Mouse (Mus musculus) heart, embryonic 14.5 days (tissue): ENCODE results near the gene Rnf2. TPM values are rescaled to one million over a fixed set of nuclear protein-coding genes. Genes with fewer than 3 reads are reported as not detected.

ENCODE experiments used
- ATAC-seq: fragments of 200-750 bp; cut with Nextera tagmentation; 2 replicates; pipeline ENCODE4 v1.8.0; 2017; ENCODE audit warnings: low read depth, moderate TSS enrichment; ENCODE audit not compliant: insufficient number of reproducible peaks, insufficient read depth, low FRiP score
- H3K27ac ChIP-seq, 2 experiments: fragments of 200-500 bp in 1 of 2; fragments of 300-500 bp in 1 of 2; sonication (generic) in 1 of 2; replicated peaks in 1 of 2; 2 replicates each; pipeline ENCODE4 v1.5.1; 2012 to 2014; ENCODE audit warnings: low read depth in 2 of 2, low read length in 2 of 2, control low read depth in 1 of 2, mild to moderate bottlenecking in 1 of 2, mixed read lengths in 1 of 2; ENCODE audit not compliant: control insufficient read depth in 1 of 2, insufficient read depth in 1 of 2
- H3K27me3 ChIP-seq: fragments of 300-500 bp; sonication (generic); 2 replicates; pipeline ENCODE4 v1.6.1; 2014; ENCODE audit warnings: mild to moderate bottlenecking, low read length, control low read depth; ENCODE audit not compliant: control insufficient read depth, insufficient read depth
- H3K36me3 ChIP-seq: fragments of 300-500 bp; sonication (generic); 2 replicates; pipeline ENCODE4 v1.6.1; 2014; ENCODE audit warnings: mild to moderate bottlenecking, control low read depth, low read length, mixed read lengths; ENCODE audit not compliant: control insufficient read depth, insufficient read depth
- H3K4me1 ChIP-seq, 2 experiments: fragments of 200-500 bp in 1 of 2; fragments of 300-500 bp in 1 of 2; sonication (generic) in 1 of 2; 2 replicates each; pipeline ENCODE4 v1.6.1; 2012 to 2014; ENCODE audit warnings: low read length in 2 of 2, control low read depth in 1 of 2, mixed read lengths in 1 of 2; ENCODE audit not compliant: control insufficient read depth in 2 of 2, insufficient read depth in 2 of 2
- H3K4me2 ChIP-seq: fragments of 300-500 bp; sonication (generic); 2 replicates; pipeline ENCODE4 v1.6.1; 2014; ENCODE audit warnings: mild to moderate bottlenecking, low read length
- H3K4me3 ChIP-seq, 2 experiments: fragments of 200-500 bp in 1 of 2; fragments of 300-500 bp in 1 of 2; sonication (generic) in 1 of 2; 2 replicates each; pipeline ENCODE4 v1.5.1; 2012 to 2014; ENCODE audit warnings: low read length in 2 of 2, mild to moderate bottlenecking in 2 of 2, control low read depth in 1 of 2, low read depth in 1 of 2, moderate library complexity in 1 of 2; ENCODE audit not compliant: control insufficient read depth in 1 of 2, insufficient read depth in 1 of 2
- H3K9ac ChIP-seq: fragments of 300-500 bp; sonication (generic); 2 replicates; pipeline ENCODE4 v1.6.1; 2014; ENCODE audit warnings: mild to moderate bottlenecking, low read length
- H3K9me3 ChIP-seq: fragments of 300-500 bp; sonication (generic); 2 replicates; pipeline ENCODE4 v1.6.1; 2016; ENCODE audit warnings: low read length, control low read depth; ENCODE audit not compliant: control insufficient read depth
- WGBS: fragments of 180-500 bp; shearing (Covaris S2); extraction: QIAGEN DNeasy Blood & Tissue Kit; methylation state at CpG from one replicate; pipeline ENCODE4 v1.1.7; 2014; 5-methylcytosine and 5-hydroxymethylcytosine counted together
- polyA plus RNA-seq: library from polyadenylated mRNA; unstranded; fragments of >200 nt; fragmentation: Nextera tagmentation; extraction: Ambion mirVana; gene quantifications from 2 replicates; pipeline ENCODE4 v1.2.1, GENCODE M21; 2014

The Rnf2 gene
- polyA plus RNA-seq, 1 experiment from 2014 or later, result 73.7 TPM

DNA sequence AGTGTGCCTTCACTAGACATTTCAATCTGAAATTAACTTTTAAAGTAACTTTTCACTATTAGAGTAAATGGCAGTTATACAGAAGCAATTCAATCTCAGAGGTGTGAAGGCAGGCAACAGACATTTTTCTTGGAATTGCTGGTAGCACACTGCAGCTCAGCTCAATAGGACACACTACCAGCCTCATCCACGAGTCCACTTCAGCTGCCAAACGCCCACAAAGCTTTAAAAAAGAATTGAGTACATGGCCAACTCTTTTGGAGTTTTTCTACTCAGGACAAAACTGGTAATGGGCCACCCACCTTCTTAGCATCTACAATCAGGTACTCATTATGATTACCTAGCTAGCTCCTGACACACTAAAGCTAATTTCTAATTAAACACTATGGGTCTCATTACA, 2.8 kb downstream of the Rnf2 start:
- H3K9ac ChIP-seq, result no peak overlapping the region
- no peak overlapping the region for H3K27ac ChIP-seq
- H3K4me2 ChIP-seq, result peak overlapping the region; percentile 11; the same call in 1 of the 2 replicates
- WGBS, result 58% methylated on average over 2 of the region's 2 CpGs
- no peak overlapping the region for H3K4me3 ChIP-seq
- H3K9me3 ChIP-seq, result no peaks in the 10 kb centered on the region
- H3K4me1 ChIP-seq, result peaks cover 10 to 40% of the 10 kb centered on the region in 2 experiments
- no peak for ATAC-seq
- H3K27me3 ChIP-seq, result no peaks in the 10 kb centered on the region
- H3K36me3 ChIP-seq, result no peaks in the 10 kb centered on the region

DNA sequence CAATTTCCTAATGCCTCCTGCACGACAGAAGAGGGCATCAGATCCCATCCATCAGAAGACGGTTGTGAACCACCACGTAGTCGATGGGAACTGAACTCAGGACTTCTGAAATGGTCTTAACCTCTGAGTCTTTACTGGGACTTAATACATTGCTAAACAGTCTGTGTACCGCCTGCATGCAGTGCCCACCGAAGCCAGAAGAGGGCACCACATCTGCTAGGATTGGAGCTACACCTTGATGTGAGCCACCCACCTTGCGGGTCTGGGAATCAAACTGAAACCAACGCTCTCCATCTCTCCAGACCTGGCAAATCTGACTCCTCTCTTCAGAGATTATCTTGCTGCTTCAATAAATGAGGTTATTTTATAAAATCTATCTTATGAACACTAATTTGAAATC, 3.7 kb downstream of the Rnf2 start:
- Histone ChIP-seq H3K9me3 (no peaks in the 10 kb centered on the region), H3K9ac (no peak overlapping the region), H3K4me2 (no peak overlapping the region), H3K4me1 (peaks cover 10 to 46% of the 10 kb centered on the region in 2 experiments), H3K27me3 (no peaks in the 10 kb centered on the region), H3K36me3 (no peaks in the 10 kb centered on the region), H3K4me3 (no peak overlapping the region), H3K27ac (0 out of 4 replicates have a peak overlapping the region, but pooled peaks have one; percentile 1 to 19)
- no peak for ATAC-seq
- 80% methylated on average over 8 of the region's 8 CpGs for whole genome bisulfite sequencing

DNA sequence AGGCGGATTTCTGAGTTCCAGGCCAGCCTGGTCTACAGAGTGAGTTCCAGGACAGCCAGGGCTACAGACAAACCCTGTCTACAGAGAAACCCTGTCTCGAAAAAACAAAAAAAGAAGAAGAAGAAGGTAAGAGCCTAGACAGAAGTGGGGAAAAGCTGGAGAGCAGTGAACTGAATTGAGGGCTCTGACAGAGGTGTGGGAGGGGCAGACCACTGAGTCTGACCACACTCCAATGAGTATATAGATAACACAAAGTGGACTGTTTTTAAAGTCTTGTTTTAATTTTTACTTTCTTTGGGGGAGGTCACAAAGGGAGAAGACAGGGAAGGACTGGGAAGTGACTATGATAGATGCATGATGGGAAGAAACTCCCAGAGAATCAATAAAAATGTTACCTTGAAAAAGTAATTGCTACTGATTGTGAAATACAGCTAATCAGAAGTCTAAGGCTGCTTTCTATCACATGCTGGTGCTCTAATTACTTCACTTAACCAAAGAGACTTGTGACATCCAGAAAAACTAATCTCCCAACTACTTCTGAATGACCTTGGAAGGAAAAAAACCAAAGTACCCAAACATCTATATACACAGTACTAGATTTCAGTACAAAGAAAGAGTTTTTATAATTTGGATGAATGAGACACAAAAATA, 5.0 kb downstream of the Rnf2 start:
- no peaks in the 10 kb centered on the region for H3K36me3 ChIP-seq
- WGBS, result 70% methylated on average over 2 of the region's 2 CpGs
- H3K4me3 ChIP-seq, result no peak overlapping the region
- H3K27ac ChIP-seq, result no peak overlapping the region; a peak in 1 of 4 replicates
- no peak overlapping the region for H3K4me2 ChIP-seq
- no peaks in the 10 kb centered on the region for H3K9me3 ChIP-seq
- H3K27me3 ChIP-seq, result no peaks in the 10 kb centered on the region
- no peak overlapping the region for H3K9ac ChIP-seq
- ATAC-seq, result no peak
- H3K4me1 ChIP-seq, result peaks cover 12 to 48% of the 10 kb centered on the region in 2 experiments

DNA sequence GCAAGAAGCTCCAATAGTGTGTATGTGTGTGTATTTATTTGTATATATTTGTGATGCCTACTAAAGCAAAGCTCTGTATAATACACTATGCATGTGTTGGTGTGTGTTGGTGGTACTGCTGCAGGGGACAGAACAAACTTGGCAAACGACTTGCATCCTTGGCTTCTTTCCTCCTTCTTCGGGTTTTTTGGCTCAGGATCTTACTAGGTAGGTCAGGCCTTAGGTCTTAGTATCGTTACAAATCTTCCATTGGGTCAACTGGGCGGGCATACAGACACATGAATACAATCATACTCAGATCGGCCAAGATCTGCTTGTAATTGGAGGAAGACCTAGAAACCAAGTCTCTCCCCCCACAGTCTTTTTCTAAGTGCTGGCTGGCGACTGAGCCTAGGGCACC, 6.0 kb downstream of the Rnf2 start:
- 71% methylated on average over 6 of the region's 6 CpGs for WGBS
- Histone ChIP-seq H3K4me1 (peaks cover 13 to 56% of the 10 kb centered on the region in 2 experiments), H3K27me3 (no peaks in the 10 kb centered on the region), H3K4me3 (no peak overlapping the region), H3K9ac (no peak overlapping the region), H3K4me2 (no peak overlapping the region), H3K9me3 (no peaks in the 10 kb centered on the region), H3K27ac (no peak overlapping the region), H3K36me3 (no peaks in the 10 kb centered on the region)
- ATAC-seq, result no peak

DNA sequence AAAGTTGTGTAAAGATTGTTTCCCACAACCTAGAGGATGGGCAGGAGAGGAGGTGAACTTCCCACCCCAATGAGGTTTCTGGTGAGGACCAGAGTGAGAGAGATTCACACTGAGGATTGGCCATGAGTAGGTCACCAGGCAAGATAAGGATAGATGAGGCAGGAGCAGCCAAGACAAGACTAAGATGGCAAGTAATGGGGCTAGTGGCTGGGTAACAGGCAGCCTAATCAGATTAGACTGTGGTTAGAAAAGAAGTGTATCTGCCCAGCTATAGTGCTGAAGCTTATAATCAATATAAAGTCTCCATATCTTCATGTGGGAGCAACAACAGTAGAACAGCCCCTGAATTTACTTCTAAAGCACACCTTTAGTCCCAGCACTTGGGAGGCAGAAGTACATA, 6.9 kb downstream of the Rnf2 start:
- Histone ChIP-seq H3K27me3 (no peaks in the 10 kb centered on the region), H3K4me2 (no peak overlapping the region), H3K36me3 (no peaks in the 10 kb centered on the region), H3K27ac (no peak overlapping the region), H3K9me3 (no peaks in the 10 kb centered on the region), H3K4me3 (no peak overlapping the region), H3K4me1 (peaks cover 13 to 57% of the 10 kb centered on the region in 2 experiments), H3K9ac (no peak overlapping the region)
- ATAC-seq, result no peak

DNA sequence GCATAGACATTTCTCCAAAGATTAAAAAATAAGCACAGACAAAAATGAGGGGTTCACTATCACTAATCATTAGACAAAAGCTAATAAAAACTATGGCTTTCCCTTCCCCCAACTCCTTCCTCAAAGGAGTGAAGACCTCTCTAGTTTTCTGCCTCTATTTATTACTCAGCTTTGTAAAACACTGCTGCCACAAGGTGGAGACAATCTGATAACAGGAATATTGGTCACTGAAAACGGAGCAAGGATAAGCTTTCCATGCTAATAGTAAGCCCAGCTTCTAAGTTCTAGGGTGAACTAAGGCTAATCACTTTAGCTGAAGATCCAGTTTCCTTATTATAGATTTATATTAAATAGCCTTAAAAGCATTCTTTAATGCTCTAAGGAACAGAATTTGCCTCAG, 8.3 kb downstream of the Rnf2 start:
- peaks cover 11 to 52% of the 10 kb centered on the region in 2 experiments for H3K4me1 ChIP-seq

DNA sequence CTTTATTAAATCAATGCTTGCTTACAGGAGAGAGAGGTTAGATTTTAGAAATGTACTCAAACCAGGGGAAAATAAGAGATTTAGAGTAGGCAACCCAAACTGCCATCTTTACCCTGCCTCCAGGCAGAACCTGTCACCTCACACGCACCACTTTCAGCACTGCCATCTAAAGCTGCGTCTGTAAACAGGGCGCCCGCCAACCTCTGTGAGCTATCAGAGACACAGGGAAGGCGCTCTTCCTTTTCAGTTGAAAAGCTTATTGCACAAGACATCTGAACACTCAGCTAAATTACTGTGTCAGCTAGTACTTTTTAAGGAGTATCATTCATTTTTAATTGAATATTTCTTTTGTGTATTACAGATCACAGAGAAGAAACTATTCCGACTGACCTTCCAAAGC, 10.9 kb downstream of the Rnf2 start:
- no peaks in the 10 kb centered on the region for H3K27me3 ChIP-seq
- peaks cover 6 to 33% of the 10 kb centered on the region in 2 experiments; a peak in 3 of 4 replicates for H3K4me1 ChIP-seq
- H3K27ac ChIP-seq, result no peak overlapping the region
- no peak for ATAC-seq
- no peaks in the 10 kb centered on the region for H3K9me3 ChIP-seq
- H3K4me2 ChIP-seq, result no peak overlapping the region
- 57% methylated on average over 6 of the region's 6 CpGs for WGBS
- no peaks in the 10 kb centered on the region for H3K36me3 ChIP-seq
- H3K4me3 ChIP-seq, result no peak overlapping the region
- H3K9ac ChIP-seq, result no peak overlapping the region

More for the DNA sequence above, 8.3 kb downstream of the Rnf2 start:
- Histone ChIP-seq H3K9ac (no peak overlapping the region), H3K36me3 (no peaks in the 10 kb centered on the region), H3K27ac (no peak overlapping the region), H3K4me3 (no peak overlapping the region), H3K27me3 (no peaks in the 10 kb centered on the region), H3K9me3 (no peaks in the 10 kb centered on the region), H3K4me2 (no peak overlapping the region)
- 30% methylated on average over 1 of the region's 1 CpGs for WGBS
- ATAC-seq, result no peak

DNA sequence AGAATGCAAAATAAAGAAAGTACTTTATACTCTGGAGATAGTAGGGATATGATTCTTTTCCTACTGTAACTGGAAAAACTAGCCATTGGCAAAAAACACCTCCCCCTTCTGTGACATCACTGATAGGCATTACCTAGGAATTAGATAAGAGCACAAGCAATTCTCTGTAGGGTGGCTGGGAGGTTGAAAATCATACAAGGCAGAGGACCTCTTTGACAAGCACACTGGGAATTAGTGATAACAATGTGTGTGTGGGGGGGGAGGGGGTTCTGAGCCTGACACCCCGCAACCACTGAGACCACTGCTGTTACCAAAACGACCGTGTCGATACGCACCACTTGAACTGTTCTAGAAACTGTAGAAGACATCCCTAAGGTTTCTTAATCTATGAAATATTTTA, 16.0 kb downstream of the Rnf2 start:
- H3K27ac ChIP-seq, result no peak overlapping the region
- no peak overlapping the region for H3K4me2 ChIP-seq
- H3K4me3 ChIP-seq, result no peak overlapping the region
- H3K27me3 ChIP-seq, result no peaks in the 10 kb centered on the region
- WGBS, result 59% methylated on average over 5 of the region's 5 CpGs
- H3K9ac ChIP-seq, result no peak overlapping the region
- peaks cover 21% of the 10 kb centered on the region; the same call in 1 of the 2 replicates for H3K36me3 ChIP-seq
- H3K4me1 ChIP-seq, result peaks cover 2 to 14% of the 10 kb centered on the region in 2 experiments; a peak in 2 of 4 replicates
- ATAC-seq, result no peak
- H3K9me3 ChIP-seq, result no peaks in the 10 kb centered on the region
